Mouse (Mus musculus): ENCODE measurements at regions not wholly inside any gene's neighbourhood (a gene's known extent, or its start where the extent isn't known, plus 50 kb on each side); places are given as distances from the start of the nearest gene placed in this dataset.
A peak's percentile ranks its signal among the peaks of the same experiment; 100 is the strongest.

GRCm38 (mm10) chr7:78085783-78086565 is 651.8 kb downstream of the Ntrk3 start:
- Histone ChIP-seq H3K27ac (ENCODE audit: low read depth, low read length) (no peak overlapping the region), H3K27me3 (ENCODE audit: control insufficient read depth, insufficient read depth, low read length) (no peaks in the 10 kb centered on the region), H3K4me3 (ENCODE audit: low read length) (no peak overlapping the region), H3K9ac (ENCODE audit: low read depth, low read length) (no peak overlapping the region), H3K9me3 (ENCODE audit: control insufficient read depth, low read length) (no peaks in the 10 kb centered on the region), H3K4me2 (replicated peaks; ENCODE audit: low read depth, low read length) (no peak overlapping the region), H3K4me1 (ENCODE audit: control insufficient read depth, insufficient read depth, low read length) (no peaks in the 10 kb centered on the region), H3K36me3 (ENCODE audit: control insufficient read depth, insufficient read depth, low read length) (no peaks in the 10 kb centered on the region)
- ATAC-seq (ENCODE audit: low FRiP score, low TSS enrichment) = peak; percentile 62; the same call in 1 of the 2 replicates
- 19% methylated on average over 11 of the region's 11 CpGs for WGBS

DNA sequence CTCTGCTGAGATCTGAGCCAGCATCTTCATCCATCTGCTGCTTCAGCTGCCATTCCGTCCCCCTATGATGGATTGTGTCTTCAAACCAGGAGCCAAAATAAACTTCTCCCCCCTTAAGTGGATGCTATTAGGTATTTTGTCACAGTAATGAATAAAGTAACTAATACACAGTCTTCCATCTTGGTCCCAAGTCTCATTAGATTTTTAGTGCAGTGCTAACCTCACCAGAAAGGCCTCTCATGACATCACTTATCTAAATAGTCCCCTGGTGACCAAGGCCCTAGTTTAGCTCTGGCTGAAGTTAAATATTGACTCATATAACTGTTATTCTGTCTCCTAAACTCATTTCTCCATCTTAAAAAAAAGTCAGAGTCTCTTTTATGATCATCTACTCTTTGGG is 658.1 kb downstream of the Ntrk3 start:
- H3K27ac ChIP-seq (ENCODE audit: low read depth, low read length) = no peak overlapping the region
- no peaks in the 10 kb centered on the region for H3K4me1 ChIP-seq (ENCODE audit: control insufficient read depth, insufficient read depth, low read length)
- no peak overlapping the region for H3K4me2 ChIP-seq (replicated peaks; ENCODE audit: low read depth, low read length)
- WGBS = 33% methylated on average over 1 of the region's 1 CpGs
- ATAC-seq (ENCODE audit: low FRiP score, low TSS enrichment) = no peak
- H3K27me3 ChIP-seq (ENCODE audit: control insufficient read depth, insufficient read depth, low read length) = no peaks in the 10 kb centered on the region
- H3K9ac ChIP-seq (ENCODE audit: low read depth, low read length) = no peak overlapping the region
- H3K4me3 ChIP-seq (ENCODE audit: low read length) = no peak overlapping the region
- H3K9me3 ChIP-seq (ENCODE audit: control insufficient read depth, low read length) = no peaks in the 10 kb centered on the region
- H3K36me3 ChIP-seq (ENCODE audit: control insufficient read depth, insufficient read depth, low read length) = no peaks in the 10 kb centered on the region

GRCm38 (mm10) chr7:78071131-78071530 is 666.7 kb downstream of the Ntrk3 start:
- no peaks in the 10 kb centered on the region for H3K36me3 ChIP-seq (ENCODE audit: control insufficient read depth, insufficient read depth, low read length)
- no peaks in the 10 kb centered on the region for H3K9me3 ChIP-seq (ENCODE audit: control insufficient read depth, low read length)
- WGBS = 25% methylated on average over 7 of the region's 7 CpGs
- H3K4me2 ChIP-seq (replicated peaks; ENCODE audit: low read depth, low read length) = no peak overlapping the region
- no peak overlapping the region for H3K9ac ChIP-seq (ENCODE audit: low read depth, low read length)
- H3K4me1 ChIP-seq (ENCODE audit: control insufficient read depth, insufficient read depth, low read length) = peaks cover 4% of the 10 kb centered on the region; the same call in 1 of the 2 replicates
- ATAC-seq (ENCODE audit: low FRiP score, low TSS enrichment) = peak; percentile 98
- H3K27ac ChIP-seq (ENCODE audit: low read depth, low read length) = no peak overlapping the region
- no peaks in the 10 kb centered on the region for H3K27me3 ChIP-seq (ENCODE audit: control insufficient read depth, insufficient read depth, low read length)
- H3K4me3 ChIP-seq (ENCODE audit: low read length) = no peak overlapping the region

DNA sequence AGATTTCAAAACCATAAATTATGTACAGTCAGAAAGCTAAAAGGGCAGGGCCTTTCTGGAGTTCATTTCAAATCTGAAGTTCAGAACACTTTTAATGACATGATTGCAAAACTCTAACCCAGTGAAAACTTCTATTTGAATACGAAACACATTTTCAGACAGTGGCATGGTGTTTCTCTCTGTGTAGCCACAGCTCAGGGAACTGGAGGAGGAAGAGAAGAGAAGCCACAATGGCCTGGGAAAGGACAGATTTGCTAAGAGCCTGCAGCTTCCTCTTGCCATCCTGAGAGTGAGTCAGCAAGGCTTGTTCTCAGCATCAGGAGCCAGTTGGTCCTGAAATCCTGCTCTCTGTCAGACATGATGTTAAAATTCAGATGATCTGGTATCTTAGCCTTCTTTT is 676.2 kb downstream of the Ntrk3 start:
- Histone ChIP-seq H3K4me3 (ENCODE audit: low read length) (no peak overlapping the region), H3K27me3 (ENCODE audit: control insufficient read depth, insufficient read depth, low read length) (no peaks in the 10 kb centered on the region), H3K9me3 (ENCODE audit: control insufficient read depth, low read length) (no peaks in the 10 kb centered on the region), H3K36me3 (ENCODE audit: control insufficient read depth, insufficient read depth, low read length) (no peaks in the 10 kb centered on the region), H3K4me1 (ENCODE audit: control insufficient read depth, insufficient read depth, low read length) (no peaks in the 10 kb centered on the region), H3K9ac (ENCODE audit: low read depth, low read length) (no peak overlapping the region), H3K27ac (ENCODE audit: low read depth, low read length) (no peak overlapping the region), H3K4me2 (replicated peaks; ENCODE audit: low read depth, low read length) (no peak overlapping the region)
- no peak for ATAC-seq (ENCODE audit: low FRiP score, low TSS enrichment)
- 57% methylated on average over 1 of the region's 1 CpGs for WGBS

GRCm38 (mm10) chr7:78049606-78050005 is 688.2 kb downstream of the Ntrk3 start:
- Histone ChIP-seq H3K9me3 (ENCODE audit: control insufficient read depth, low read length) (no peaks in the 10 kb centered on the region), H3K4me3 (ENCODE audit: low read length) (no peak overlapping the region), H3K27me3 (ENCODE audit: control insufficient read depth, insufficient read depth, low read length) (no peaks in the 10 kb centered on the region), H3K36me3 (ENCODE audit: control insufficient read depth, insufficient read depth, low read length) (no peaks in the 10 kb centered on the region), H3K27ac (ENCODE audit: low read depth, low read length) (no peak overlapping the region), H3K4me2 (replicated peaks; ENCODE audit: low read depth, low read length) (no peak overlapping the region), H3K9ac (ENCODE audit: low read depth, low read length) (no peak overlapping the region), H3K4me1 (ENCODE audit: control insufficient read depth, insufficient read depth, low read length) (no peaks in the 10 kb centered on the region)
- ATAC-seq (ENCODE audit: low FRiP score, low TSS enrichment) = no peak
- 58% methylated on average over 3 of the region's 3 CpGs for WGBS

- no peak for ATAC-seq (ENCODE audit: low FRiP score, low TSS enrichment)
- Histone ChIP-seq H3K27me3 (ENCODE audit: control insufficient read depth, insufficient read depth, low read length) (no peaks in the 10 kb centered on the region), H3K36me3 (ENCODE audit: control insufficient read depth, insufficient read depth, low read length) (no peaks in the 10 kb centered on the region), H3K4me1 (ENCODE audit: control insufficient read depth, insufficient read depth, low read length) (no peaks in the 10 kb centered on the region), H3K27ac (ENCODE audit: low read depth, low read length) (no peak overlapping the region), H3K4me2 (replicated peaks; ENCODE audit: low read depth, low read length) (no peak overlapping the region), H3K9ac (ENCODE audit: low read depth, low read length) (no peak overlapping the region), H3K4me3 (ENCODE audit: low read length) (no peak overlapping the region), H3K9me3 (ENCODE audit: control insufficient read depth, low read length) (no peaks in the 10 kb centered on the region)
- 63% methylated on average over 5 of the region's 5 CpGs for WGBS
Measured at GRCm38 (mm10) chr7:78045456-78045855, 692.4 kb downstream of the Ntrk3 start.

DNA sequence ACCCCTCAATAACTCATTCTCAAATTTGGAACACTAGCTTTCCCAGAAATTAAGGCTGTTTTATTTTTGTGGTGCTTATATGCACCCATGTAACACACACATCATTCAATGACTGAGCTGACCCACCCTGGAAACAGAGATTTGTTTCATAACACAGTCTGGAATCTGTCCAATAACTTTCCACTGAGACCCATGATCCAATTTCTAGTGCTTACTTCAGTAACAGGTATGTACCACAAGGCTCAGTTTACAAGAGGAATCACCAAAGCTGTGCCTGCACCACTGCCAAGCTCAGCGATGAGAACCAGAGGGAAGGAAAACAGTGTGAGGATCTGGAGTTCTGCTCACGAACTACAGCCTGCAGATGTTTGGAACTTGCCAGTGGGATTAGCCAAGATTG is 706.8 kb downstream of the Ntrk3 start:
- no peak overlapping the region for H3K4me2 ChIP-seq (replicated peaks; ENCODE audit: low read depth, low read length)
- no peaks in the 10 kb centered on the region for H3K27me3 ChIP-seq (ENCODE audit: control insufficient read depth, insufficient read depth, low read length)
- no peaks in the 10 kb centered on the region for H3K36me3 ChIP-seq (ENCODE audit: control insufficient read depth, insufficient read depth, low read length)
- no peak overlapping the region for H3K9ac ChIP-seq (ENCODE audit: low read depth, low read length)
- no peaks in the 10 kb centered on the region for H3K4me1 ChIP-seq (ENCODE audit: control insufficient read depth, insufficient read depth, low read length)
- no peak overlapping the region for H3K4me3 ChIP-seq (ENCODE audit: low read length)
- no peaks in the 10 kb centered on the region for H3K9me3 ChIP-seq (ENCODE audit: control insufficient read depth, low read length)
- 67% methylated on average over 2 of the region's 2 CpGs for WGBS
- no peak overlapping the region for H3K27ac ChIP-seq (ENCODE audit: low read depth, low read length)
- ATAC-seq (ENCODE audit: low FRiP score, low TSS enrichment) = no peak

- no peak overlapping the region for H3K27ac ChIP-seq (ENCODE audit: low read depth, low read length)
- no peak overlapping the region for H3K4me3 ChIP-seq (ENCODE audit: low read length)
- ATAC-seq (ENCODE audit: low FRiP score, low TSS enrichment) = no peak
- no peaks in the 10 kb centered on the region for H3K36me3 ChIP-seq (ENCODE audit: control insufficient read depth, insufficient read depth, low read length)
- H3K4me2 ChIP-seq (replicated peaks; ENCODE audit: low read depth, low read length) = no peak overlapping the region
- no peak overlapping the region for H3K9ac ChIP-seq (ENCODE audit: low read depth, low read length)
- no peaks in the 10 kb centered on the region for H3K27me3 ChIP-seq (ENCODE audit: control insufficient read depth, insufficient read depth, low read length)
- no peaks in the 10 kb centered on the region for H3K9me3 ChIP-seq (ENCODE audit: control insufficient read depth, low read length)
- no peaks in the 10 kb centered on the region for H3K4me1 ChIP-seq (ENCODE audit: control insufficient read depth, insufficient read depth, low read length)
- 51% methylated on average over 4 of the region's 4 CpGs for WGBS
Measured at GRCm38 (mm10) chr7:78026992-78027615, 710.7 kb downstream of the Ntrk3 start.

DNA sequence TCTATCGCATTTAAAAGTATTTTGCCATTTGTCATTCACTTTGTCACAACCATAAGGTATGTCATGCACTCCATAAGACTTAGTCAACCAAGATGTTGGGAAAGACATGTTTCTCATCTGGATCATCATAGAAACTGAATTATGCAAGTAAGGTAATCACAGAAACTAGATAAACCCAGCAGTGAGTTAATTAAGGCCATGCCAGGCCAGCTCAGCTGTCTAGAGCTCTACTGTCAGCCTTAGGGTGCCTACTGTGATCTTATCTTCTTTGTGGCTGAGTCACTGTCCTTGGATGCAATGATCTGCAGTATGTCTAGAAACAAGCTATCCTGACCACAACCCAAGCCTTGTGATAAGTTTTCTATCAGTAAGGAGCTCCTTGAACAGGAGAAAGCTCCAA is 714.2 kb downstream of the Ntrk3 start:
- Histone ChIP-seq H3K27ac (ENCODE audit: low read depth, low read length) (no peak overlapping the region), H3K4me2 (replicated peaks; ENCODE audit: low read depth, low read length) (no peak overlapping the region), H3K9ac (ENCODE audit: low read depth, low read length) (no peak overlapping the region), H3K36me3 (ENCODE audit: control insufficient read depth, insufficient read depth, low read length) (no peaks in the 10 kb centered on the region), H3K9me3 (ENCODE audit: control insufficient read depth, low read length) (no peaks in the 10 kb centered on the region), H3K4me1 (ENCODE audit: control insufficient read depth, insufficient read depth, low read length) (no peaks in the 10 kb centered on the region), H3K27me3 (ENCODE audit: control insufficient read depth, insufficient read depth, low read length) (no peaks in the 10 kb centered on the region), H3K4me3 (ENCODE audit: low read length) (no peak overlapping the region)
- WGBS = 96% methylated on average over 1 of the region's 1 CpGs
- ATAC-seq (ENCODE audit: low FRiP score, low TSS enrichment) = no peak
